Mouse (Mus musculus) heart, adult 10 weeks (tissue): ENCODE measurements around the gene Hopx. TPM values are rescaled to one million over a fixed set of nuclear protein-coding genes. Genes with fewer than 3 reads are reported as not detected.

ENCODE experiments used
- polyA plus RNA-seq: library from polyadenylated mRNA; stranded (reverse); fragments of 350-450 nt; fragmentation: Illumina TruSeq; extraction: RNeasy Lipid Tissue Mini Kit (QIAGEN cat#74804); gene quantifications from one replicate; pipeline ENCODE4 v1.2.3, GENCODE M21; 2014; ENCODE audit warnings: low read depth, low replicate concordance

The Hopx gene
- polyA plus RNA-seq: 335 TPM

GRCm38 (mm10) chr5:77114817-77115731, at the start of gene Hopx:
TSS of gene Hopx (minus strand) at chr5:77115121.

Other genes starting within 250 kb of the Hopx start
- 26.6 TPM for gene Aasdh, start 209.6 kb downstream of the Hopx start, polyA plus RNA-seq
- gene Paics, start 163.8 kb downstream of the Hopx start, polyA plus RNA-seq: 149 TPM
- 12.3 TPM for gene Ppat, start 163.5 kb downstream of the Hopx start, polyA plus RNA-seq
- 40.8 TPM for gene Srp72, start 140.4 kb downstream of the Hopx start, polyA plus RNA-seq
- not detected for gene Arl9, start 111.1 kb downstream of the Hopx start, polyA plus RNA-seq
- gene Thegl, start 99.1 kb downstream of the Hopx start, polyA plus RNA-seq: not detected
- not detected for gene Spink2, start 96.3 kb upstream of the Hopx start, polyA plus RNA-seq
- gene Rest, start 150.4 kb upstream of the Hopx start, polyA plus RNA-seq: 5.0 TPM
- gene Noa1, start 195.0 kb upstream of the Hopx start, polyA plus RNA-seq: 18.9 TPM
- gene Polr2b, start 195.0 kb upstream of the Hopx start, polyA plus RNA-seq: 53.3 TPM